Mouse (Mus musculus): Measurements from ENCODE around the gene Rpgrip1l. TPM values are rescaled to one million over a fixed set of nuclear protein-coding genes. Genes with fewer than 3 reads are reported as not detected.

Gene Rpgrip1l
- polyA plus RNA-seq (2012; rRNA removed): 6.3 and 7.0 TPM in 2 replicates

DNA sequence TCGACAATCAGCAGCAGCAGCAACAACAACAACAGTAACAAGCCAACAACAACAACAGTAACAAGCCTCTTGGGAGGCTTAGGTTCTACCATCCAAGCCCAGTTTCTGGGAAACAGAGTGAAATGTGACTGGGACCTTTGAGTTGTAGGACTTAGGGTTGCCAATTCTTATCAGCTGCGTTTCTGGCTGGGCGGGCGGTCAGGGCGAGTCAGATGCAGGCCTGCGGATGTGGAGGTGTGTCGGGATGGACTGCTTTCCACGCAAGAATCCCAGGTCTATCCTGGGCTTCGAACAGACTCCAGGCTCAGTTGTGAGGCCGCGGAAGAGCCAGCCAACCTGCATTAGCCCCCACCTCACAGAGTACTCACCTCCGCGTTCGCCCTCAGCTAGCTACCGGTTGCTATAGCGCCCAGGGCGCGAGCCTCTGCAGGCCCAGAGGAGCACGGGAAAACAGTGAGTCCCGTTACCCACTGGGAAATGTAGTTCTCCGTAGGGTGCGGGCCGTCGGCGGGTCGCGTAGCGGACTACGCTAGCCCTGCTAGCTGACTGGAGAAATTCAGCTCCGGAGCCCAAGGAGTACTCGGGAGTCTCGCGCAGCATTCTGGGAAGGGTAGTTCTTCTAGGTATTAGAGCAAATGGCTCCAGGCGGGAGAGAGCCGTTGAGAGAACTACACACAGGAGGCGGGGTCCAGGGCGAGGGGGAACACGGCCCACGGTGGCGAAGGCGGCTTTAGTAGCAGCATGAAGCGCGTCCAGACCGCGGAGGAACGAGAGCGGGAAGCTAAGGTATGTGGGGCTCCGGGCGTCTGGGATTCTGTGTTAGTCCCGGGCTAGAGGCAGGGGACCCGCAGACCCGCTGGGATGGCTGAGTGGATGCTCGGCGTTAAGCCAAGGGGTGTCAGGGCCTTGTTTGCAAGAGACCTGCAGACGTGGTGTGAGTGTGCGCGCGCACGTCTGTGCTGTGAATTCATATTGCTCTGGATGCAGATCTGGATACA lies at the start of gene Rpgrip1l, which contains the start of gene Fto:
Gene Rpgrip1l (minus strand): TSS at position 428 of the 998 bp plus-strand sequence.
Gene Fto (plus strand): TSS at position 691 of the 998 bp plus-strand sequence.
- TF ChIP-seq POLR2A (IDR thresholded peaks at IDR 0.05; ENCODE audit: borderline replicate concordance, insufficient read depth, low read length) (peak; percentile 62; the same call in 1 of the 2 replicates), CTCF (IDR thresholded peaks at IDR 0.05; ENCODE audit: borderline replicate concordance, insufficient read depth, low read depth, low read length) (no peak)
- Histone ChIP-seq H3K4me1 (ENCODE audit: control insufficient read depth, insufficient read depth, low read length) (no peaks in the 10 kb centered on the region), H3K27ac (ENCODE audit: insufficient read depth, low read length) (peak within 1 kb of the TSS; percentile 73), H3K27me3 (ENCODE audit: control insufficient read depth, insufficient read depth, low read length) (no peaks in the 10 kb centered on the region), H3K4me3 (replicated peaks; ENCODE audit: insufficient read depth, low read depth, low read length) (peak within 1 kb of the TSS; percentile 85)
- under 1% methylated on average over 59 of the region's 59 CpGs for WGBS
- DNase-seq: peak; percentile 97 to 99

DNA sequence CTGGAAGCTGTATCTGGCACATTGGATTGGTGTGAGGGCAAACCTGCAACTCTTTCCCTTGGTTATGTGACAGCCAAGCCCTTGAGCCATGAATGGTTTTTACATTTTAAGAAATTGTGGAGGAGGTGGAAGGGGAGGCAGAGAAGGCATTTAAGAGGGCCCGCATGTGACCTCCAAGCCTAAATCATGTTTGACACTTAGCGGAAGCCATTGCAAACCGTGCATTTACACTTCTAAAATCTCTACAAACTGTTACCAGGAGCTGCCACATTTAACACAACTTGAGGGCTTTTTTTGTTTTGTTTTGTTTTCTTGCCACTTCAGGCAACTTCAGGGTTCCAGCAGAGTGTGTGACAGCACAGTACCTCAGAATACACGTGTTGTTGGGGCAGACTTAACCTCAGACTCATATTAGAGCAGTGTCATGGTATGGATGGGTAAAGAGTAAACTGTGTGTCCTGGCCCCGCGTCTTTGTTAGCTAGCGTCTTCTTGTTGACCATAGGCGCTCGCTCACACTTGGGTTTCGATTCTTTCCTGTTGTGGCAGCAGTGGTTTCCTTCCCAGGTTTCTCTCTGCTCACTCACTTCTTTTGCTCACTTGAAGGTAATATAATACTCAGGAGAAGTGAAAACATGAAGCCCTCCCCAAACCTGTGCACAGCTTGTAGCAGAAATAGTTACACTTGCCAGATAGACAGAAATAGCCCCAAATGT lies 47.7 kb upstream of the Rpgrip1l start:
- no peak for TF ChIP-seq POLR2A (IDR thresholded peaks at IDR 0.05; ENCODE audit: borderline replicate concordance, insufficient read depth, low read length)
- no peak for TF ChIP-seq CTCF (IDR thresholded peaks at IDR 0.05; ENCODE audit: borderline replicate concordance, insufficient read depth, low read depth, low read length)

GRCm38 (mm10) chr8:91359511-91359910 lies 46.4 kb upstream of the Rpgrip1l start:
- Histone ChIP-seq H3K27me3 (ENCODE audit: control insufficient read depth, insufficient read depth, low read length) (no peaks in the 10 kb centered on the region), H3K4me1 (ENCODE audit: control insufficient read depth, insufficient read depth, low read length) (peaks cover 25% of the 10 kb centered on the region), H3K4me3 (replicated peaks; ENCODE audit: insufficient read depth, low read depth, low read length) (no peak overlapping the region), H3K27ac (ENCODE audit: insufficient read depth, low read length) (no peak overlapping the region)
- DNase-seq: no peak
- TF ChIP-seq POLR2A (IDR thresholded peaks at IDR 0.05; ENCODE audit: borderline replicate concordance, insufficient read depth, low read length) (no peak), CTCF (IDR thresholded peaks at IDR 0.05; ENCODE audit: borderline replicate concordance, insufficient read depth, low read depth, low read length) (no peak)
- 62% methylated on average over 9 of the region's 9 CpGs for WGBS

More for the DNA sequence above, 47.7 kb upstream of the Rpgrip1l start:
- H3K4me3 ChIP-seq (replicated peaks; ENCODE audit: insufficient read depth, low read depth, low read length): no peak overlapping the region
- H3K4me1 ChIP-seq (ENCODE audit: control insufficient read depth, insufficient read depth, low read length): peaks cover 15% of the 10 kb centered on the region
- H3K27me3 ChIP-seq (ENCODE audit: control insufficient read depth, insufficient read depth, low read length): no peaks in the 10 kb centered on the region
- DNase-seq: no peak
- 93% methylated on average over 10 of the region's 10 CpGs for WGBS
- H3K27ac ChIP-seq (ENCODE audit: insufficient read depth, low read length): no peak overlapping the region

DNA sequence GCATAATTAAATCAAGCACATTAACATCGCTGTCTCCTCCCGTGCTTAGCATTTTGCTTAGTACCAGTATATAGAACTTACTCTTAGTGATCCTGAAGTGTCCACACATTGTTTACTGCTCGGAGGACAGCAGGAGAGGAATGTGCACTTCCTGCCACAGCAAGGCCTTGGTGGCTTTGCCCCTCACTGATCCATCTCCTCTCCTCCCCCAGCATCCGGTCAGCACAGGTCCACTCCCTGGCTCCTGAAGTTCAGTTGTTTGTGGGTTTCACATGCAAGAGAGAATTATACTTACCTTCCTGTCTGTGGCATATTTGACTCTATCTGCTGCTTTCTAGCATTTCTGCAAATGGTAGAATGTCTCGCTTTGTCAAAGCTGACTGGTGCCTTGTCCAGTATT lies 45.0 kb upstream of the Rpgrip1l start:
- Histone ChIP-seq H3K27me3 (ENCODE audit: control insufficient read depth, insufficient read depth, low read length) (no peaks in the 10 kb centered on the region), H3K4me3 (replicated peaks; ENCODE audit: insufficient read depth, low read depth, low read length) (no peak overlapping the region), H3K4me1 (ENCODE audit: control insufficient read depth, insufficient read depth, low read length) (peaks cover 17% of the 10 kb centered on the region), H3K27ac (ENCODE audit: insufficient read depth, low read length) (no peak overlapping the region)
- no peak for TF ChIP-seq CTCF (IDR thresholded peaks at IDR 0.05; ENCODE audit: borderline replicate concordance, insufficient read depth, low read depth, low read length)
- DNase-seq: no peak
- WGBS: 77% methylated on average over 5 of the region's 5 CpGs

DNA sequence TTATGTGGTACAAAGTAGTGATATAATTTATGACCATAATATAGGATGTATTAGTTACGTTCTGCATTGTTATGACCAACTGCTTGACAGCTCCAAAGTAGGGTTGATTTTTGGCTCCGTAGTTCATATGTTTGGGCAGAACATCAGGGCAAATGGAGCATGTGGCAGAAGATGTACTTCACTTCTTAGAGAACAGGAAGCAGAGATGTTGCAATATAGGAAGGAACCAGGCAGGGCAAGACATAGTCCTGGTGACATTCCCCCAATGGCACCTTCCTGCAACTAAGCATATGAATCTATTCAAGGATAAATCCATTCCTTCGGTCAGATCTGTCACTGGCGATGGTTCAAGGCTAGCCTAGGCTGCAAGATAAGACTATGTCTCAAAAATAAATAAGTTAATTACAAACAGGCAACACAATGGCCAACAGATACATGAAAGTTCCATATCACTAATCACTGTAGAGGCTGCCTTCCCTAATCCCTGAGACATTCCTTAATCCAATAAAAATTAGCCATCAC lies 44.5 kb upstream of the Rpgrip1l start:
- 88% methylated on average over 4 of the region's 4 CpGs for WGBS
- no peak for DNase-seq
- TF ChIP-seq CTCF (IDR thresholded peaks at IDR 0.05; ENCODE audit: borderline replicate concordance, insufficient read depth, low read depth, low read length) (no peak), POLR2A (IDR thresholded peaks at IDR 0.05; ENCODE audit: borderline replicate concordance, insufficient read depth, low read length) (no peak)
- Histone ChIP-seq H3K27me3 (ENCODE audit: control insufficient read depth, insufficient read depth, low read length) (no peaks in the 10 kb centered on the region), H3K27ac (ENCODE audit: insufficient read depth, low read length) (no peak overlapping the region), H3K4me1 (ENCODE audit: control insufficient read depth, insufficient read depth, low read length) (peaks cover 17% of the 10 kb centered on the region), H3K4me3 (replicated peaks; ENCODE audit: insufficient read depth, low read depth, low read length) (no peak overlapping the region)

GRCm38 (mm10) chr8:91355956-91356699 lies 43.1 kb upstream of the Rpgrip1l start:
- Histone ChIP-seq H3K4me3 (replicated peaks; ENCODE audit: insufficient read depth, low read depth, low read length) (no peak overlapping the region), H3K27ac (ENCODE audit: insufficient read depth, low read length) (no peak overlapping the region), H3K27me3 (ENCODE audit: control insufficient read depth, insufficient read depth, low read length) (no peaks in the 10 kb centered on the region), H3K4me1 (ENCODE audit: control insufficient read depth, insufficient read depth, low read length) (peaks cover 17% of the 10 kb centered on the region)
- WGBS: 69% methylated on average over 11 of the region's 11 CpGs
- TF ChIP-seq POLR2A (IDR thresholded peaks at IDR 0.05; ENCODE audit: borderline replicate concordance, insufficient read depth, low read length) (no peak), CTCF (IDR thresholded peaks at IDR 0.05; ENCODE audit: borderline replicate concordance, insufficient read depth, low read depth, low read length) (no peak)
- DNase-seq: no peak

DNA sequence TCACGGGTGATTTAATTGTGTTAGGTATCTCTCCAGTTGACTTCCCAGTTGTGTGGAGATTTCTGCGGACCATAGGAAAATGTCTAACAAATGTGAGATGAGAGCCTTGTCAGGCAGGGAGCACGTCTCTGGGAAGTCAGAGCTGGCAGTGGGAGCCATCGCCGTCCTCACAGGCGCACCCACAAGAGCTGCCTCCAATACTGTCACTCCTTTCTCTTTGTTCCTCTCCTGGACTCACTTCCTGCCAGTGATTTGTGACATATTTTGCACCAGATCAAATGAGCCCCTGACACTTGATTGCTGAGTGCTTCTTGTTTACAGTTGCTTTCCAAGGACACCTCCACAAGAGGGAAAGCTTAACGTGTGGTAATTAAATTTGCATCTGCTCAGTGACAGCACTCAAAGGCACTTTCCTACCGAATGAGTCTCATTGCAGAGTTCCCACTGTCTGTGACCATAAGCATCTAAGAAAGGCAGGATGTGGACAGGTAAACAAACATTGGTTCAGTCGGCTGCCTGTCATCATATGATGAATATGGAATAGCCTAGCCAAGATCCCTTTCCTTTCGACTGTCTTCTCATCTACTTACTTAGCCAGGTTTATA lies 42.3 kb upstream of the Rpgrip1l start:
- Histone ChIP-seq H3K4me3 (replicated peaks; ENCODE audit: insufficient read depth, low read depth, low read length) (no peak overlapping the region), H3K4me1 (ENCODE audit: control insufficient read depth, insufficient read depth, low read length) (peaks cover 22% of the 10 kb centered on the region), H3K27me3 (ENCODE audit: control insufficient read depth, insufficient read depth, low read length) (no peaks in the 10 kb centered on the region), H3K27ac (ENCODE audit: insufficient read depth, low read length) (no peak overlapping the region)
- TF ChIP-seq POLR2A (IDR thresholded peaks at IDR 0.05; ENCODE audit: borderline replicate concordance, insufficient read depth, low read length) (no peak), CTCF (IDR thresholded peaks at IDR 0.05; ENCODE audit: borderline replicate concordance, insufficient read depth, low read depth, low read length) (no peak)
- no peak for DNase-seq
- 53% methylated on average over 10 of the region's 10 CpGs for WGBS

All from cerebellum, adult 2 months (tissue).